Mouse (Mus musculus) adrenal gland, adult 2 months (tissue): Measurements from ENCODE around the gene Tada2a. TPM values are rescaled to one million over a fixed set of nuclear protein-coding genes. Genes with fewer than 3 reads are reported as not detected.

Experiments used
- DNase-seq: peaks from one replicate; pipeline ENCODE4 v3.0.0; 2021
- polyA plus RNA-seq: library from polyadenylated mRNA; depleted of rRNA; stranded (reverse); fragments of >200 nt; gene quantifications from 2 replicates; pipeline ENCODE4 v1.2.3, GENCODE M21; 2012
- total RNA-seq, 2 experiments: library from RNA; stranded (reverse); gene quantifications; 2 replicates each; pipeline ENCODE4 v1.2.3; 2021

Tada2a gene
- total and polyA plus RNA-seq, 3 experiments, result 3.1 to 16.3 (median 12.5) TPM

DNA sequence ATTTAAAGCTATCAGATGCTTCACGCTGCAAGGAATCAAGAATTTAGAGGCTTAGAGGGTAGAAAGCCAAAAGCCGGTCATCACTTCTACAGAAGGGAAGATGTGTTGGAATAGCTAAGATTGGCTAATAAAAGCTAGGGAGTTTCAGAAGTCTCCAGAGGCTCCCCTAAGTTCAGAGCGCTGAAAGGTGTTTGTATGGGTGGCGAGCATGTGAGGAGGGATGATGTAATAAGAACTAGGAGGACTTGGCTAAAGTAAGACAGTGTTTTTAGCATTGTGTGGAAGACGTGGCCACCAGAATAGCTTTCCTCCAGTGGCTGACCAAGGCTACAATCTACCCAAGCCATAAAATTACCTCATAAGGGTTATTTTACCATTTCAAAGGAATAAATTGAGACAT is 15.8 kb downstream of the Tada2a start:
- DNase-seq, result no peak

DNA sequence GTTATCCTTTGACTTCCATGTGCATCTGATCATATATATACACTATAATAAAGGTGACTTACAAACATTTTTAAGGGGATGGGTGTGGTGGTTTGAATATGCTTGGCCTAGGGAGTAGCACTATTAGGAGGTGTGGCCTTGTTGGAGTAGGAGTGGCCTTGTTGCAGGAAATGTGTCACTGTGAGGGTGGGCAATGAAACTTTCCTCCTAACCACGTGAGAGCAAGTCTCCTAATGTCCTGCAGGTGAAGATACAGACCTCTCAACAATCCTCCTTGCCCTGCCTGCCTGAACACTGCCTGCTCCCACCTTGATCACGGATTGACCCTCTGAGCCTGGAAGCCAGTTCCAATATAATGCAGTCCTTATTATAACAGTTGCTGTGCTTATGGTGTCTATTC is 22.3 kb downstream of the Tada2a start:
- no peak for DNase-seq

DNA sequence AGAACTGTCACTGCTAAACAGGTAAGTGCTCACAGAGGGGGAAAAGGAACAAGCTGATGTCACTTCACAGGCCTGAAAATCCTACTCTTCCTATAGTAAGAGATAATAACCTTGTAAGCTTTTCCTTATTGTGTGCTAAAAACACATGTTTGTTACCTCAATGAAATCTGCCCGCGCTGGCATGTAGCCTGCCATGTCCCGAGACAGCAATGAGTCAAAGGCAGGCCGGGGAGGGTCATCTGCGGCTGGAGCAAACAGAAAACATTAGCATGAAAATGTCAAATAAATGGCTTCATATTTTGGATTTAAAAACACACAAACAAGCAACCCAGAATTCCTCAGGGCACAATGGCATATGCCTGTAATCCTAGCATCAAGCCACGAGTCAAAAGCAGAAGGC is 25.4 kb downstream of the Tada2a start:
- peak; percentile 35 for DNase-seq

DNA sequence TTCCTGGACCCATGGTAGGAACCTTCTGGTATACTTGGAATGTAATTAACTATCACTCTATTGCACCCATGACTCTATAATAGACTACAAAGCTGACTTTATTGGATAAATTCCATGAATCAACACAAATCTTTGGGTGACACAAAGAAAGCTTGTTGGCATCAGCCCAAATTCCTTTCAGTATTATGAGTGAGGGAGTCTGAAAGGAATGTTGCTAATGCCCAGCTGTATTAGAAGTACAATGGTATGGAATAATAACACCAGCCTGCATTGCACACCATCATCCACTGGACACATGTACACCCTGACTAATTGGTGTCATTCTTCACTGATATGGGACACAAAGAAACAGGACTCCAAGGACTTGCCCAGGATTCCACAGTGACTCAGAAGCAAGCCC is 28.2 kb downstream of the Tada2a start:
- DNase-seq, result peak; percentile 23

DNA sequence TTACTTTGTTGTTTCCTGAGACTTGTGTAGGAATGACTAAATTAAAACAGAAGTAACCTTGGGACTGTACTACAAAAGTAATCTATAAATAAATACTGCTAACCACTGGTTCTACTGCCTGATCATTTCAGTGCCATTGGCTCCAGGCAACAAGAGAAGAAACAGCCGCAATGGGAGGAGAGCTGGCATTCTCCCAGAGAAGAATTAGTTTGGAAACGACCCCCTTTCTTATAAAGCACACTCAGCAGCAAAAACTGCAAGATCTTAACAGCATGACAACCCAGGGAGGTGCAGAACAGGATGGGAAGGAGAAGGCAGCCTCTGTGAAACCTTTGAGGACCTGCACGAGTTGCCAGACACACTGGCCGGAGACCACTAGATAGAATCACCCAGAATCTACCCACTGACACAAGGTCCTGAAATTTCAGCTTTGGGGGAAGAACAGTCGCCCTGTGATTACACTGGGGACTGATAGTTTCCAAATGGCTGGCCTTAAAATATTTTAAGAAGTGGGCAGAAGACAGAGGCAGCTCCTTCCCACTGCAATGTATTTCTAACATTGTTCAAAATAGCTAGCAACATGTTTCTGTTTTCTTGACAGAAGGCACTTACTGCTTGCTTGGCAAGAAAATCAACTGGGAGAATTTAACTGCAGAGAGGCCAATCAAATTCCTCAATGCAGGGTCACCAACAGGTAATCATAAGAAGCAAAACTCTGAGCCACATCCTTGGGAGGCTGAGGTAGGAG is 32.0 kb downstream of the Tada2a start:
- DNase-seq, result no peak

DNA sequence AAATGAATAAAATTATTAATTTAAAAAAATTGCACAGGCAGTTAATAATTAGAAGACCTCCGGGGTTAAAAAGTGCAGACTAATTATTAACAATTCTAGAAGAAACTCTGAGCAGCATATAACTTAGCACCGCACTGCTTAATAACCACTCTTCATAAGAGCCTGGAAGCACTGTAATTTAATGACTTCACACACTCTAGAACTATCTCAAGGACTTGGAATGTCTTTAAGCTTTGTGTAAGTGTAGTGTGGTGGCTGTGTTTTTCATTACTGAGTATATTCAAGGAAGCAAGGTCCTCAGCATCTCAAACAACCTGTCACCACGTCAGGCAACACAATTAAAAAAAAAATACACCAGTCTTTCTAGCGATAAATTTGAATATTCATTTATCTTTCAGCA is 34.3 kb downstream of the Tada2a start:
- DNase-seq, result no peak

DNA sequence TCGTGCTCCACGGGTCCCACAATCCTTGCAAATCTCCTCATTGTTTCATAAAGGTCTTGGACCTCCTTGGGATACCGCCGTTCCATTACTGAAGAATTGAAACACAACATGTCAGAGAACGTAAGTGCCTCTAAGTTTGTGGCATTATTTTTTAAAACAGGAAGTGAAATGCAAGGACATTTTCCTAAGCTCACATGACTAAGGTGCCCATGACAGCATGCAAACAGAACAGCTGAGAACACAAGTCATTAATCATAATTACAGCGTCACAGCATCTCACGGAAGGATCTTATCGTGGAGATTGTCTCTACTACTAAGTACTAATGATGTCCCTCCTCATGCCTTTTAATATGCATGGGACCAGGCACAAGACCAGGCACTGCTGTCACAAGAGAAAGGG is 38.8 kb downstream of the Tada2a start:
- DNase-seq, result no peak

DNA sequence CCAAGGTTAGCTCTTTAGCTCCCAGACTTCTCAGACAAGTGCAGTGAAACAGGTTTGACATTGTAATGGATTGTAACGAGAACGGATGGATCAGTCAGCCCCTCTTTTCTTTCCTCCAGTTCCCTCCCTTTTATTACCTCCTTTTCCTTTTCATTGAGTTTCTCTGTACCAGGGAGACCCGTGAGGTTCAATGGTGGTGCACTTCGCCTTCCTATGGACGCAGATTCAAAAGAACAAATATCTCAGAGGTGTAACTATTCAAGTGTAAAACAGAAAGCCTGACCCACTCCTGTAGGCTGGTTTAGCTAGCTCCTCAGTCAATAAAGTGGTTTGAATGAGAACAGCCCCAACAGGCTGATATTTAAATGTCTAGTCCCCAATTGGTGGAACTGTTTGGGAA is 47.5 kb downstream of the Tada2a start:
- no peak for DNase-seq

DNA sequence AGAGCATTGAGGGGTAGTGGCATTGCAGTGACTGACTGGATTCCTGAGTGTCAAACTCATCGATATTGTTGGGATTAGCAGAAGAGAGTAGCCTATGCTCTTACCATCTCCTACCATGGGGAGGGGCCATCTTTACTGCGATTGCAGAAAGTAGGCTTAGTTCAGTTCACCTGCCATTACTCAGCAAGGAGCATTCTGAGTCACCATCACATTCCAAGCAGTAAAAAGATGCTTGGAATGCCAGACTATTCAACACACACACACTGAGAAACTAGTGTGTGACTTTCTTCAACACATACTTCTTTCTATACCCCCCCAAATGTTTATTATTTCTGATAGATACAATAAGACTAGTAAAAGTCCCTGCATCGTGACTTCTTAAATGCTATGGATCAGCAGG is 49.1 kb downstream of the Tada2a start:
- no peak for DNase-seq

DNA sequence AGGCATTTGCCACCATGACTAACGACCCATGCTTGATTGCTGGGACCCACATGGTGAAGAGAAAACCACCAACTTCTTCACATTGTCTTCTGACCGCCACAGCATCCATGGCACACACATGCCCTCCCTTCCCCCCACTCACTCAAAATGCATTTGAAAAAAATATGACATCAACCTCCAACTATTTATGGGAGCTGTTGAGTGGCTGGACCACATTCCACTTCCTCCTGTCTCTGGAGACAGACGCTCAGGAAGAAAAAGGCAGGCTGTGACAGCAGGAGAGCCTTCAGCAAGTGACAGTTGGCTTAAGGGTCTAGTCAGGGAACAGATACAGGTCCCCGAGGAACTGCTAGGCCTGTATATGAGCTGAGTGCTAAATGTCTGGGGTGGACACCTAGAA is 49.5 kb downstream of the Tada2a start:
- no peak for DNase-seq

DNA sequence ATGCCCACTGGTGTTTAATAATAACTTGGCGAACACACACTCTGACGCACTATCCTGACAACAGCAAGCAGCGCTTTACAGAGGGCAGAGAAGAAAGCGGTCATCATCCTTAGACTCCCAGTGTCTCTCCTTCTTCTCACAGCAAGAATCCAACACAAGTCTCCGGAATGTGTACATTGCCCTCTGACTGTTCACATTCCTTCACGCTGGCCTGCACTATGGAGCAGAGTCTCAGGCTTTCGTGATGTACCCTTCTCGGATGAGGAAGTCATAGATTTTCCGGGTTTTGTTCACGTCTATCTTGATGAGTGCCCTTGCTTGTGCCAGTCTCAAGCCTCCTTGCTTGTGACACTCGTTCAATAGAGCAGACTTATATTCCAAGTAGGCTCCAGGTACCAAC is 50.0 kb downstream of the Tada2a start:
- DNase-seq, result no peak

DNA sequence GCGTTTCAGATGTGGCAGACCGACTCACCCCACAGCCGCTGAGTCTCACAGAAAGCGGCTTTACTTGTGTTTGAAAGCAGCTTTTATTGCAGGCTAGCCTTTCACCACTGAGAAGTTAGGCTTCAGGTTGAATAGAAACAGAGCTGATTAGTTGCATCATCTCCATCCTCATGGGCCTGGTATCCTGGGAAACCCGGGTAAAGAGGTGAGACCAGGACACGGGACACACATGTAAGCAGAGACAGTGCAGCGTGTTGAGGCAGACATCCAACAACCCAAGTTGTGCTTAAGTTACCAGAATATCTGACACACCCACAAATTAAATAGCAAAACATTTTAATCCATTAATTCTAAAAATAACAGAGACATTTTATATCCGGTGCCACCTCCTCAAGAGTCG is 50.8 kb downstream of the Tada2a start:
- DNase-seq, result no peak

DNA sequence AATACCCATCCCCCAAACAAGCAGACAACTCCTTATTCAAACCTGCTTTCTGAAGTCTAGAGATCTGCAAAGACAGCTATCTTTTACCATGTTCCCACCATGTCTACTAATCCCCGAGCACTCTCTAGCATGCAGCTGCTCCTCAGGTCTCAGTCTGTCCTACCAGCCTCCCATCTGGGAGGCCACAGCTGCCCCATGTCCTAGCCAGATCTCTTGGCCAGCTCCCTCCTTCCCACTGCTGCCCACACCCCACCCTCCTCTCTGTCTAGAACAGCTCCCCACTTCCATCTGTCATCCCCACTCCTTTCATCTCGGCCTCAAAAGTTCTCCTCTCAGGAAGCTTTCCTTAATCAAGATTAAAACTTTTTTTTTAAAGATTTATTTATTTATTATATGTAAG is 52.4 kb downstream of the Tada2a start:
- no peak for DNase-seq

DNA sequence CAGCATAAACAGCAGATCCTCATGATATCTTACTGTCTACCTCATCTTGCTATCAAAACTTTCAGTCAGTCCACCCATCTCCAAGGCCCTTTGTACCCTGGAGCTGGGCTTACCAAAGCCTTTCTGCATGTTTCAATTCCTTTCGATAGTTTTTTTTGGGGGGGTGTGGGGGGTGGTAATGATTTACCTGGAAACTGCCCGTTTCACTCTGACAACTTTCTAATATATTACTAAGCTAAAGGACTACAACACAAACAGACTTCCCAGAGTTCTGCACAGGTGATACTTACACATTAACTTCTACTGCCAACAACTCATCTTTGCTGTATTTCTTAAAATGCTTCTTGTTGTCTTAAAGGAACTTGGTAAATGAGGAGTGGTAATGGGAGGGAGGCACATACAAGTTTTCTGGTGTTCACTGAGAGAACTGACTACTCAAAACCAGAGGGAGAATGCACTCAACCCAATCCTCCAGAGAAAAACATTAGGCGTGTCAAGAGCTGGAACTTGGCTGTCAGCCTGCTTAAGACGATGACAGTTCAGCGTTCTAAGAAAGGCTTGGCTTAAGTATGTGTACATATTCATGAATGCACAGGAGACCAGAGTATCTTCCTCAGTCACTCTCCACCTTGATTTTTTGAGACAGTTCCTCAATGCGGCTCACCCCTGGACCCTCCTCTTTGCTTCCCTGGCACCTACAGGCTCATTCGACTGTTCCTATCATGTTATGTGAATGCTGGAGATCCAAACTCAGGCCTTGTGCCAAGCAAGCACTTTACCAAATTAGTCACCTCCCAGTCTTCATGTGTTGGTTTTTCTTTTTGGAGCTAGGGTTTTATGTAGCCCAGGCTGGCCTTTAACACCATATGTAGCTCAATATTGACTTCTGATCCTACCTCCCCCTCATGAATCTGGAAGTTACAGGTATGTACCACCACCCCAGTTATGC is 55.3 kb downstream of the Tada2a start:
- no peak for DNase-seq

DNA sequence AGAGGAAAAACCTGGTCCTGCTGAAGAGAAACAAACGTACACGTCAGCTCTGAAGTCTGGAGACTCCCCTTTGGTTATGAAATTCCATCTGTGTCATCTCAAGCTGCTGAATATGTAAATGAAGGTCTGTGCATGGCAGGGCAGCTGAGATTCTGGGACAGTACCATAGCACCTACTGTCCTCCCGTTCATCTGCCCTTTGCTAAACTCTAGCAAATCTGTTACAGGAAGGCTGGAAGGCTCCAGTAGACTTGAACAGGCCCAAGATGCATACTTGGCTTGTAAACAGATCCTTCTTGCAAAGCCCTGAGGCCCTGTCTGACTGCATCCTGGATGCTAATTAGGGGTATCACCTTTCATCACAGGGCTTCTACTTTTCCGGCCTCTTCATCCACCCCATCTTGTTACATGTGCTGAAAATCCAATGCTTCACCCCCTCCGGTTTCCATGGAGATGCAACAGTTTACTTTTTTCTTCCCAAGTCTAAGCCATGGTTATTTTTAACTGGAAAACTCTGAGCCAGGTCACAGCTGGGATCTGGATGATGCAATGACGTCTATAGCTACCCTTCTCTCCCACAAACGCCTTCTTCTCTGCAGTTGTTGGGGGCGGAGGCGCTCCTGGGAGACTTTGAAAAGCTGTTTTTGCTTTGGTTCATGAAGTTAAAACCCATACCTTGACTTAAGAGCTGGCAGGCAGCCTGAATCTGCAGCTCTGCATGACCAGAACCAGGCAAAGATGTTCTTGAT is 56.3 kb downstream of the Tada2a start:
- no peak for DNase-seq

DNA sequence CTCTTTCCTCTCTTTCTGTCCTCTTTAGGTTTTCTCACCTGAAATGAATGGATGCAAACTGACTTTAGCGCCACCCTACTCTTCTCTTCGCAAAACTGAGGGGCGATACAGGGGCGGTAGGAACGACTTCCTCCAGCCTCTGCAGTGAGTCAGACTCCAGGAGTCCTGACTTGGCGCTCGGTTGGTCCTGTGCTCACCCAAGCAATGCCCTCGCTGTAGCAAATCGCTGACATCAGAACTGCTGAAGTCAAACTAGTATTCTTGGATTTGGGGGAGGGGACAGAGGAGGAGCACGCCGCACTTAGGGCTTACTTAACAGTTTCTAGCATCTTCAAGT is 60.4 kb downstream of the Tada2a start, which contains the start of gene Dusp14:
Gene Dusp14, minus strand, starts transcription at position 228 of the 337 bp plus-strand sequence.
- DNase-seq, result peak; percentile 44

DNA sequence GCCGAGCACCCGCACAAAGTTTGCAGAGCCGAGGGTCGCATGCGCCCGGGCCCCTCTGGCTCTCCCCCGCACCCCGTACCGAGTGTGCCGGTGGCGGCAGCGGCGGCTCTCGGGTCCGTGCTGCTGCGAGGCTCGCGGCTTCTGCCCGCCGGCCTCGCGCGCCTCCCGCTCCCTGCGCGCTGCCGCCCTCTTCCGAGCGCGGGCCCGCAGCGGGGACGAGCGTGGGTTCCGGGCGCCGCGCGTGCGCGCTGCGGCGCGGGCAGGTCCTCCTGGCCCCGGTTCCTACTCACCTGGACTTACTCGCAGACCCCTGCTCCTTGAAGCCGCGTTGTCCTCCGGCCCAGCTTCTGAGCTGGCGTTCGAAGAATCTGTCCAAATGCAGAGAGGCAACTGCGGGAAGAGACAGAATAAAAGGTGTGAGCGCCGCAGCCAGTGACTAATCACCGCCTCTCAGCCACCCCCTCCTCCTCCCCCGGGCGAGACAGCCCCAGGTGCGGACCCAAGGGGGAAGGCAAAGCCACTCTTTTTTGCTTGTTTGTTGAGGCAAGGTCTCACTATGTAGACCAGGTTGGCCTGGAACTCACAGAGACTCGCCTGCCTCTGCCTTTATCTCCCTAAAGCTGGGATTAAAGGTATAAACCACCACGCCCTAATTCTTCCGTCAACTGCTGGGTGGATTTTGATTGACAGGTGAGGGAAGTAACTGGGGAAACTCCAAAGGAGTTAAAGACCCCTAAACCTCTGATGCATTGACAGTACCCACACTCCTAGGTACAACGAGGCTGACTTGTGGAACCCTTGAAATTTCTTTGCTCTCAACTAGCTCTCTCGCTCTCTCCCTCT is 61.0 kb downstream of the Tada2a start:
- DNase-seq, result peak; percentile 85

DNA sequence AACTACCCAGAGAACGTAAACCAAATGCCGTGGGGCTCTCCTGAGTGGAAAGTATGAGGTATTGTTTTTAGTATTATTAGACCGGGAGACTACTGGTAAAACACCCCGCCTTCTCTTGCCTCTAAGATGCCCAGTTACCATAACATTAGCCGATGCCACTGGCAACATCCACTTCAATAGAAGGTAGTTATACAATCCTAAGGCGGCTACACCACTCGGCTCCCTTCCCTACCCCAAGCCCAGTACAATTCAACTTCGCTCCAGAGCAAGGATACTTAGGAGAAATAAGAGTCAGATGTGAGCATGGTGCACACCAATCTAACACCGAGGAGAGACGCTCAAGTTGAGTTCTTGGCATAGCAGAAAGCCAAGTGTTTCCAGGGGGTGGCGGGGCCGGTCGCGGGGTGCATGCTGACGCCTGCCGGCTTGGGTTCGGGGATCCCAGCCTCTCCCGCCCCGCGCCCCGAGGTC is 61.6 kb downstream of the Tada2a start:
- no peak for DNase-seq

DNA sequence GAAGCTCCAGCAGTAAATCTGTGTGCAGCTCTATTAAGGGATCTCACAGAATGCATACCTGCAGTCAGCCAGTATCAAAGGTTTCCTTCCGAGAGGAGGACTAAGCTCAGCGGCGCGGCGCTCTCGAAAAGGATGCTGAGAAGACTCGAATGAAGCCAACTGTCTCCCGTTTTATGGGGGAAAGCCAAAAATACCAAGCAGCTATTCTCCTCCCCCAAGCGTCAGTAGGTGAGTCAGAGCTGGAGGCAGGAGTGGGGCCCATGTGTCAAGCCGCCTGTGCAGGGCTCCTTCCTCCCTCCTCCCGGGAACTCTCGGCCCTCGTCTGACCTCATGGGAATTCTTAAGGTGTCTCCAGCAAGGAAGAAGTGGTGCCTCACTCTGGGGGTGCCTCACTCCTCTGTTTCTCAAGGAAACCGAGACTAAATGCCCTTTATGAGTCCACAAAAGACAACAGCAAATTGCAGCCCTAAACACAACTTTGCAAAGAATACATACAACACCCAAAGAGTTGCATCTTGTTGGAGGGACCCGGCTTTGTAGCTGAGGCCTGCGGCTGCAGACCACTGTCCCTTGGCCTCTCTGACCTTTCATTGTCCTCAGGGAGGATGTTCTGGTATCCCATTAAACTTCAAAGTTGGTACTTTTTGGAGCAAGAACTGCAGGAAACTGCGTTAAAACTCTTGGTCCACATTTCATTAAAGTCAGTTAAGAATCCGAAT is 62.3 kb downstream of the Tada2a start:
- peak; percentile 88 for DNase-seq

DNA sequence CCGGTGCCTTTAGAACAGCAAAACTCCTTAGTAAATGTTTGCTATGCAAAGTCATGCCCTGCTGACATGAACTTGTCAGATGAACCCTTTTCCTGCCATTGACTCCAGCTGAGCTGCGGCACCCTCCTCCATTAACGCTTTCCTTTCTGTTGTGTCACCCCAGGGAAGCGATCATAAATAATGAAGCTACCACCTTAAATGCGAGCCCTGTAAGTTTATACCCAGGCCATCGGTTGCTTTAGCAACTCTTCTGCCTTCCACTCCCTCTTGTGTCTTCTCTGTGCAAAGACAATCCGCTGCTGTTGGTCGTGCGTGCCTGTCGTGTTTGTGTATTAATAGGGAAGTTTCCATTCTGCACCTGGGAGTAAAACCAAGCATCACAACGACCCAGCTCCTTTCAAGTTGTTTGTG is 63.3 kb downstream of the Tada2a start:
- peak; percentile 32 for DNase-seq
